Mouse (Mus musculus): Measurements from ENCODE around the gene Igdcc4.

GRCm38 (mm10) chr9:65177497-65177896 lies 76.2 kb downstream of the Igdcc4 start:
- TF ChIP-seq ZNF384 (IDR thresholded peaks at IDR 0.05; ENCODE audit: low read depth, low read length), result no peak
- no peak for TF ChIP-seq MAFK (IDR thresholded peaks at IDR 0.05; ENCODE audit: insufficient read depth, low read depth, low read length)
- TF ChIP-seq ZC3H11A (IDR thresholded peaks at IDR 0.05; ENCODE audit: borderline replicate concordance, low read depth, low read length), result no peak
